13 mouse cellular contexts compared by ENCODE assay signal in the genomic region with DNA sequence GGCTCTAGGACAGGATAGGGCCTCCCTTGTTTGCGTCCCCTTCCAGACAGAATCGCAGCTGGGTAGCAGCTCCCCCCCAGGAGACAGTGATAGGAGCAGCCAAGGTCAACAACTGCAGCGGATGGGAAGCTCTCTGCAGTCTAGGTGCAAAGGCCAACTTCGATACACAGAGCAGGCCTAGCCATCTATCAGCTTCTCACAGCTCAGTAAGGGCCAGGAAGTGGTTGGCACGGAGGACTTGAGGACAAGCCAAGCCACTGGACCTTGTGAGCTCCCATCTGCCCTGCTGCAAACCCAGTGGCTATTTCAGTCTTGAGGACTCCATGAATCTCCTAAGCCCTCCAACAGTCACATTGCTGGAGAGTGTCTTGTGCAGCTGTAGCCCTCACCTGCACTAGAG. TPM values are rescaled to one million over a fixed set of nuclear protein-coding genes. Genes with fewer than 3 reads are reported as not detected.
DNase-seq lines count a peak whose midpoint lies in the region; ATAC-seq and TF ChIP-seq lines count a peak whose summit lies in the region.
"Had no signal": no experiment of that assay in that cellular context is flagged by ENCODE, and none has a peak within 500 bp of the region (broad histone marks: within the 10 kb centered on the region; RNA-seq: fewer than 3 reads in every experiment).

No protein-coding gene starts in this region.

- no peaks in the 10 kb centered on the region for H3K9me3 ChIP-seq in kidney, embryonic 14.5 days (ENCODE audit: control insufficient read depth, low read length)
- no peaks in the 10 kb centered on the region for H3K9me3 ChIP-seq in heart, embryonic 12.5 days (replicated peaks)
- no peaks in the 10 kb centered on the region for H3K9me3 ChIP-seq in liver, embryonic 13.5 days (replicated peaks)
- H3K9me3 ChIP-seq: forebrain, embryonic 15.5 days; limb, embryonic 13.5 days had no signal

- intact Hi-C loops in left cerebral cortex, adult 2 months (cut with DNase I) = no loop called here

- WGBS in kidney, adult 2 months = 38% methylated on average over 5 of the region's 5 CpGs
- 83% methylated on average over 5 of the region's 5 CpGs for WGBS in kidney, embryonic 14.5 days
- WGBS in heart, embryonic 12.5 days = 69% methylated on average over 5 of the region's 5 CpGs
- 83% methylated on average over 5 of the region's 5 CpGs for WGBS in liver, embryonic 13.5 days (ENCODE audit: insufficient replicate concordance)

- TF ChIP-seq POLR2A in kidney, adult 2 months (IDR thresholded peaks at IDR 0.05; ENCODE audit: low read depth, low read length) = no peak

- H3K27me3 ChIP-seq in kidney, adult 2 months (replicated peaks; ENCODE audit: control insufficient read depth, insufficient read depth, low read length) = no peaks in the 10 kb centered on the region
- no peaks in the 10 kb centered on the region for H3K27me3 ChIP-seq in kidney, embryonic 14.5 days (ENCODE audit: control insufficient read depth, insufficient read depth, low read length)
- no peaks in the 10 kb centered on the region for H3K27me3 ChIP-seq in heart, embryonic 12.5 days (replicated peaks)
- no peaks in the 10 kb centered on the region for H3K27me3 ChIP-seq in liver, embryonic 13.5 days
- H3K27me3 ChIP-seq: forebrain, embryonic 15.5 days; limb, embryonic 13.5 days had no signal

- no peak overlapping the region for H3K4me3 ChIP-seq in kidney, adult 2 months (ENCODE audit: insufficient read depth, low read depth, low read length)
- H3K4me3 ChIP-seq in kidney, embryonic 14.5 days (ENCODE audit: low read length) = no peak overlapping the region
- no peak overlapping the region for H3K4me3 ChIP-seq in heart, embryonic 12.5 days
- H3K4me3 ChIP-seq in liver, embryonic 13.5 days (replicated peaks) = no peak overlapping the region
- H3K4me3 ChIP-seq in left cerebral cortex, adult 2 months = no peak overlapping the region
- H3K4me3 ChIP-seq: forebrain, embryonic 15.5 days; limb, embryonic 13.5 days had no signal

- no peak for ATAC-seq in kidney, embryonic 14.5 days (ENCODE audit: low FRiP score, low TSS enrichment)
- ATAC-seq in heart, embryonic 12.5 days (ENCODE audit: insufficient number of reproducible peaks, low FRiP score) = 0 out of 2 replicates have a peak, but pooled peaks have one; percentile 26
- ATAC-seq in liver, embryonic 13.5 days (ENCODE audit: low read depth) = peak; percentile 35; the same call in 1 of the 2 replicates
- ATAC-seq: forebrain, embryonic 15.5 days had no signal

- H3K9ac ChIP-seq in kidney, embryonic 14.5 days (ENCODE audit: low read depth, low read length) = no peak overlapping the region
- H3K9ac ChIP-seq in heart, embryonic 12.5 days = no peak overlapping the region
- no peak overlapping the region for H3K9ac ChIP-seq in liver, embryonic 13.5 days
- H3K9ac ChIP-seq: forebrain, embryonic 15.5 days; limb, embryonic 13.5 days had no signal

- no peak overlapping the region for H3K4me2 ChIP-seq in kidney, embryonic 14.5 days (replicated peaks; ENCODE audit: low read depth, low read length)
- no peak overlapping the region for H3K4me2 ChIP-seq in heart, embryonic 12.5 days
- H3K4me2 ChIP-seq in liver, embryonic 13.5 days = no peak overlapping the region
- H3K4me2 ChIP-seq: forebrain, embryonic 15.5 days; limb, embryonic 13.5 days had no signal

- H3K36me3 ChIP-seq in kidney, adult 2 months (ENCODE audit: control insufficient read depth, insufficient read depth, low read length) = peaks cover 2% of the 10 kb centered on the region; the same call in 1 of the 2 replicates
- H3K36me3 ChIP-seq in kidney, embryonic 14.5 days (ENCODE audit: control insufficient read depth, insufficient read depth, low read length) = peaks cover 80% of the 10 kb centered on the region
- peaks cover 80% of the 10 kb centered on the region for H3K36me3 ChIP-seq in heart, embryonic 12.5 days
- peaks cover 77% of the 10 kb centered on the region for H3K36me3 ChIP-seq in liver, embryonic 13.5 days

- no peak overlapping the region for H3K27ac ChIP-seq in kidney, adult 2 months (ENCODE audit: insufficient read depth, low read depth, low read length)
- H3K27ac ChIP-seq in kidney, embryonic 14.5 days (ENCODE audit: low read depth, low read length) = no peak overlapping the region
- no peak overlapping the region for H3K27ac ChIP-seq in heart, embryonic 12.5 days (ENCODE audit: poor library complexity, severe bottlenecking)
- H3K27ac ChIP-seq in liver, embryonic 13.5 days = peak overlapping the region; percentile 24
- H3K27ac ChIP-seq in left cerebral cortex, adult 2 months = no peak overlapping the region
- H3K27ac ChIP-seq: forebrain, embryonic 15.5 days; limb, embryonic 13.5 days had no signal

- no peak for TF ChIP-seq CTCF in kidney, adult 2 months (conservative IDR thresholded peaks at IDR 0.05; ENCODE audit: insufficient read depth, insufficient read length, low read depth, low read length)
- TF ChIP-seq CTCF in left cerebral cortex, adult 2 months (IDR thresholded peaks at IDR 0.05) = no peak

- H3K4me1 ChIP-seq in kidney, adult 2 months (ENCODE audit: control insufficient read depth, insufficient read depth, low read length) = peaks cover 11% of the 10 kb centered on the region; the same call in 1 of the 2 replicates
- H3K4me1 ChIP-seq in kidney, embryonic 14.5 days (ENCODE audit: control insufficient read depth, insufficient read depth, low read length) = no peaks in the 10 kb centered on the region
- peaks cover 2% of the 10 kb centered on the region; the same call in 1 of the 2 replicates for H3K4me1 ChIP-seq in heart, embryonic 12.5 days (replicated peaks)
- H3K4me1 ChIP-seq in liver, embryonic 13.5 days (replicated peaks) = peaks cover 30% of the 10 kb centered on the region
- H3K4me1 ChIP-seq: limb, embryonic 13.5 days had no signal

- DNase-seq in kidney, adult 2 months = peak; percentile 88
- peak; percentile 32 for DNase-seq in gastrocnemius, postnatal 10 days
- no peak for DNase-seq in liver, embryonic 13.5 days
- no peak for DNase-seq in right cerebral cortex, postnatal 4 days
- DNase-seq in left cerebral cortex, adult 2 months (ENCODE audit: extremely low spot score in 1 of 2, low spot score in 2 of 2) = no peak
- no peak for DNase-seq in frontal cortex, postnatal 14 days (ENCODE audit: low spot score in 2 of 2)
- DNase-seq: adrenal gland, postnatal 25 days; cerebellum, adult 11-12 months; retina, postnatal 1 day had no signal

RNA-seq across cellular contexts. Expression of a gene that starts 9.4 kb away (rescaled TPM):
- polyA plus RNA-seq in kidney, adult 2 months (2012; rRNA removed) = 28.2 and 37.5 TPM in 2 replicates
- polyA plus RNA-seq in kidney, embryonic 14.5 days (2014; fragmentation: Nextera tagmentation; extraction: Ambion mirVana) = 13.7 and 24.7 TPM in 2 replicates
- total RNA-seq in gastrocnemius, postnatal 10 days (2021) = 1 to 10 TPM; 6.3 to 9.2 TPM
- 17.7 and 19.1 TPM in 2 replicates for polyA plus RNA-seq in heart, embryonic 12.5 days (2016; fragmentation: Nextera tagmentation; extraction: Ambion mirVana)
- 6.3 and 7.3 TPM in 2 replicates for polyA plus RNA-seq in liver, embryonic 13.5 days (2015; fragmentation: Nextera tagmentation; extraction: Ambion mirVana)
- total RNA-seq in left cerebral cortex, adult 2 months (2021) = 10 to 100 TPM; 28.1 to 28.2 TPM

RNA-seq across cellular contexts. Expression of a gene that starts 10.5 kb away (rescaled TPM):
- 50.6 and 54.0 TPM in 2 replicates for polyA plus RNA-seq in kidney, adult 2 months (2012; rRNA removed)
- polyA plus RNA-seq in kidney, embryonic 14.5 days (2014; fragmentation: Nextera tagmentation; extraction: Ambion mirVana) = 68.9 and 113 TPM in 2 replicates
- 100 to 1,000 TPM; 124 to 146 TPM for total RNA-seq in gastrocnemius, postnatal 10 days (2021)
- polyA plus RNA-seq in heart, embryonic 12.5 days (2016; fragmentation: Nextera tagmentation; extraction: Ambion mirVana) = 142 and 145 TPM in 2 replicates
- polyA plus RNA-seq in liver, embryonic 13.5 days (2015; fragmentation: Nextera tagmentation; extraction: Ambion mirVana) = 81.5 and 93.2 TPM in 2 replicates
- 10 to 100 TPM; 93.6 to 94.4 TPM for total RNA-seq in left cerebral cortex, adult 2 months (2021)

RNA-seq across cellular contexts. Expression of a gene that starts 10.5 kb away (rescaled TPM):
- polyA plus RNA-seq in kidney, adult 2 months (2012; rRNA removed) = 102 and 110 TPM in 2 replicates
- 86.1 and 112 TPM in 2 replicates for polyA plus RNA-seq in kidney, embryonic 14.5 days (2014; fragmentation: Nextera tagmentation; extraction: Ambion mirVana)
- 10 to 100 TPM; 25.7 to 35.3 TPM for total RNA-seq in gastrocnemius, postnatal 10 days (2021)
- polyA plus RNA-seq in heart, embryonic 12.5 days (2016; fragmentation: Nextera tagmentation; extraction: Ambion mirVana) = 91.7 and 95.5 TPM in 2 replicates
- 47.6 and 52.4 TPM in 2 replicates for polyA plus RNA-seq in liver, embryonic 13.5 days (2015; fragmentation: Nextera tagmentation; extraction: Ambion mirVana)
- 100 to 1,000 TPM; 152 to 164 TPM for total RNA-seq in left cerebral cortex, adult 2 months (2021)

RNA-seq across cellular contexts. Expression of a gene that starts 19.2 kb away (rescaled TPM):
- polyA plus RNA-seq in kidney, adult 2 months (2012; rRNA removed) = 21.9 and 25.2 TPM in 2 replicates
- polyA plus RNA-seq in kidney, embryonic 14.5 days (2014; fragmentation: Nextera tagmentation; extraction: Ambion mirVana) = 24.6 and 29.3 TPM in 2 replicates
- 10 to 100 TPM; 11.1 to 14.5 TPM for total RNA-seq in gastrocnemius, postnatal 10 days (2021)
- polyA plus RNA-seq in heart, embryonic 12.5 days (2016; fragmentation: Nextera tagmentation; extraction: Ambion mirVana) = 20.4 and 23.5 TPM in 2 replicates
- 10.5 and 12.6 TPM in 2 replicates for polyA plus RNA-seq in liver, embryonic 13.5 days (2015; fragmentation: Nextera tagmentation; extraction: Ambion mirVana)
- 10 to 100 TPM; 74.2 to 78.2 TPM for total RNA-seq in left cerebral cortex, adult 2 months (2021)

RNA-seq across cellular contexts. Expression of a gene that starts 38.9 kb away (rescaled TPM):
- 2.1 and 2.5 TPM in 2 replicates for polyA plus RNA-seq in kidney, adult 2 months (2012; rRNA removed)
- 0.24 and 0.53 TPM in 2 replicates for polyA plus RNA-seq in kidney, embryonic 14.5 days (2014; fragmentation: Nextera tagmentation; extraction: Ambion mirVana)
- total RNA-seq in gastrocnemius, postnatal 10 days (2021) = 1 to 10 TPM in 1 of 2 experiments, under 1 TPM in 1; 0.82 to 1.5 TPM
- polyA plus RNA-seq in heart, embryonic 12.5 days (2016; fragmentation: Nextera tagmentation; extraction: Ambion mirVana) = 0.56 and 0.58 TPM in 2 replicates
- 1.2 and 1.5 TPM in 2 replicates for polyA plus RNA-seq in liver, embryonic 13.5 days (2015; fragmentation: Nextera tagmentation; extraction: Ambion mirVana)
- 1 to 10 TPM; 3.0 to 3.7 TPM for total RNA-seq in left cerebral cortex, adult 2 months (2021)

Comparison
In these comparisons a context has a peak if more than half of its experiments do, and no peak if none do; other contexts are left out.
1. DNase-seq: peak in kidney, adult 2 months (single experiment) and gastrocnemius, postnatal 10 days (single experiment); none in liver, embryonic 13.5 days (single experiment), right cerebral cortex, postnatal 4 days (single experiment), left cerebral cortex, adult 2 months (0 of 2) and frontal cortex, postnatal 14 days (0 of 2).